Mouse (Mus musculus) layer of hippocampus, postnatal 10 days (tissue): ENCODE data around the gene Csnk2a2. TPM values are rescaled to one million over a fixed set of nuclear protein-coding genes. Genes with fewer than 3 reads are reported as not detected.

ENCODE experiments used
- DNase-seq, 2 experiments: peaks; one replicate each; pipeline ENCODE4 v3.0.0; 2021; ENCODE audit warnings: low spot score in 2 of 2
- total RNA-seq, 2 experiments: library from RNA; stranded (reverse); gene quantifications; 2 replicates each; pipeline ENCODE4 v1.2.3; 2021

The Csnk2a2 gene
- total RNA-seq, 2 experiments from 2014 or later, result 73.8 to 80.8 TPM

- DNase-seq, result peak in 1 of 2 experiments; percentile 20
Observed at GRCm38 (mm10) chr8:95487800-95488697, 1.8 kb downstream of the Csnk2a2 start.

GRCm38 (mm10) chr8:95470008-95470407 lies 19.8 kb downstream of the Csnk2a2 start:
- no peak for DNase-seq

DNA sequence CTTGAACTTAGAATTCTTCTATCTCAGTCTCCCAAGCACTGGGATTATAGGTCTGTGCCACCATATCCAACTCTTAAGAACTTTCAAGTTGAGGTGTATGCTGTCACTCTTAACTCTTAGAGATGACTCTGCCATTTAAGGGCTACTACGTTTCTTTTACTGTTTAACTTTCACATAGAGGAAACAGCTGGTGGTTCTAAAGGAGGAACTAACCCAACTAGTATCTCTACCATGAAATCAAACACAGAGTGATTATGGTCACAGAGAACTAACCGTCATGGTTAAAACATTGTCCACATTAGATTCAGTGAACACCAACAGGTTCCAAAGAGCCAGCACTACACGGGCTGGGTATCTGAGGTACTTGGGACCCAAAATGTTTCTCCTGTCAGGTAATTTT lies 20.8 kb downstream of the Csnk2a2 start:
- no peak for DNase-seq

- no peak for DNase-seq
Observed at GRCm38 (mm10) chr8:95466543-95466942, 23.3 kb downstream of the Csnk2a2 start.

DNA sequence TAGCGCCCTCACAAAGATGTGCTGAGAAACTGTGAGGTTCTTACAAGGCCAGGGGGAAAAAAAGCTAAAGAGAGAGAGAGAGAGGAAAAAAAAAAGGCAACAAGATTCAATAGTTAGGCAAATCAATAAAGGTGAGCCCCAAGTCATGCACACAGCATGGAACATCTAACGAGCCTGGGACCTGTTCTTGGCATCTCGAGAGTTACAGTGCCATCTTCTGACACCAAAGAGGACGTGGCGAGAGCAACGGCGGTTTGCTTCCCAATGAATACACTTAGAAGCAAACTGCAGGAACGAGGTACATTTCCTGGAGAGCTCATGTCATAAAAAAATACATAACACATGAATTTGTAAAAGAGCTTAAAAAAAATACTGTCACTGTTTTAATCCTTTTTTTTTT lies 37.3 kb downstream of the Csnk2a2 start:
- DNase-seq, result no peak

GRCm38 (mm10) chr8:95450271-95450670 lies 39.6 kb downstream of the Csnk2a2 start:
- DNase-seq, result no peak

DNA sequence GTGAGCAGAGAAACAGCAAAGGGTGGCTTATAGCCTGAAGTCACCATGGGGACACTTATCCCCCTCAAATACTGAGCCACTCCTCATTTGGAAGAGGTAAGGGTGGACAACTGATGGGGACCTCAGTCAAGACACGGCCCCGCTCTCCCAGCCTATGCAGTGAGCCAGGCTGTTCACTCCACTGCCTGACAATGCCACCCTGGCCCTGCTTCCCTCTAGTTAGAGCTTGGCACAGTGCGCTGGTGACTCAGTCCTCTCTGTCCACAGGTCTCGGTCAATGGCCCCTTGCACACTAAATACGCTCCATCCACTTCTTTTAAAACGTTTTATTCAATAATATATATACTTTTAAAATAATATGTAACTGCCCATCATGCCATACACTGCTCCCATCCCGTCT lies 42.2 kb downstream of the Csnk2a2 start:
- DNase-seq, result no peak

- no peak for DNase-seq
Observed at GRCm38 (mm10) chr8:95445042-95445441, 44.8 kb downstream of the Csnk2a2 start.

DNA sequence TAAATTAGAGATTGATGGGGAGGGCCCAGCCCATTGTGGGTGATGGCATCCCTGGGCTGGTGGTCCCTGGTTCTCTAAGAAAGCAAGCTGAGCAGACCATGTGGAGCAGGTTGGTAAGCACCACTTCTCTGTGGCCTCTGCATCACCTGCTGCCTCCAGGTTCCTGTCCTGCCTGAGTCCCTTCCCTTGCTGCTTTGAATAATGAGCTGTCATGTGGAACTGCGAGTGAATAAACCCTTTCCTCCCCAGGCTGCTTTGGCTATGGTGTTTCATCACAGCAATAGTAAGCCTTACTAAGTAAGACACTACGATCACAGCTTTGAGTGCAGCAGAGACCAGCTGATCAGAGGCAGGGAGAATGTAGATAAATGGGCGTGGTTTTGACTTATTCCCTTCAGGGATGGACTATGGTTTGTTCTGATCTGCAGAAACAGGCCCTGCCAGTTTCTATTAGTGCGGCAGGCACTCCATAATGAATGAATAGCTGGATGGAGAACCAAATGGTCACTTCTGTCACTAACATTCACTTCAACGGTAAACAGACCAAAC lies 48.3 kb downstream of the Csnk2a2 start:
- DNase-seq, result no peak

DNA sequence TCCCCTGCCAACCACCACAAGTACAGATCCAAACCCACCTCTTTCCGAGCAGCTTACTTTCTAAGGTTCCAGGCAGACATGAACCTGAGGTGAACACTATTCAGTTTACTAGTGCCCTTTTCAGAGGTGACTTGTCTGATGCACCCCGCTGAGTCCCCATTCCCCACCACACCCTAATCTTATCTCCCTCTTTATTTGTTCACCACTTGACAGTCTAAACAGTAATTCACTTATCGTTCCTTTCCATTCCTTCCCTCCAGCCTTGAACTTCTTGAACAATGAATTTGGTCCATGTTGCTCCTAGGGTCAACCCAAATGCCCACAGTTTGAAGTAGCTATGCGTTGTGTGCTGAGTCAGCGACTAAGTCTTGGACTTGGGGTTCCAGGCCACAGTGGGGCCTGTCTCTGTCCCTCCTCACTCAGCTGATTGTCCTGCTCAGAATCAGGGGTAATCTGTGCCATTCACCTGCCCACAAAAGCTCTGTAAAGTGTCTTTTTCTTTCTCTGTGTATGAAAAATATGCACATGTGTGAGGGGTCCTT lies 49.6 kb downstream of the Csnk2a2 start:
- no peak for DNase-seq

DNA sequence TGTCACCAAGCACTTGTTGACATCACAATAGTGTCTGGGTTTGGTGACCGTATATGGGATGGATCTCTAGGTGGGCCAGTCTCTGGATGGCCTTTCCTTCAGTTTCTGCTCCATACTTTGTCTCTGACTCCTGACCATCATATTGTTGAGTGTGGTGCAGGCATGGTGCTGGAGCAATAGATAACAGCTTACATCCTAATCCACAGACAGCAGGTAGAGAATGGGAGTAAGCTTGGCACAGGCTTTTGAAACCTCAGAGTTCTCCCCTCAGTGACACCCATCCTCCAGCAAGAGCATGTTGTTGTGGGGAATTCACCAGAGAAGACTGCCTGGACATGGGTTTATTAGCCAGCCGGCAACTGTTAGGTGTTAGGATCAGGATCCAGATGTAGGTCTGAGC lies 50.4 kb downstream of the Csnk2a2 start:
- no peak for DNase-seq

DNA sequence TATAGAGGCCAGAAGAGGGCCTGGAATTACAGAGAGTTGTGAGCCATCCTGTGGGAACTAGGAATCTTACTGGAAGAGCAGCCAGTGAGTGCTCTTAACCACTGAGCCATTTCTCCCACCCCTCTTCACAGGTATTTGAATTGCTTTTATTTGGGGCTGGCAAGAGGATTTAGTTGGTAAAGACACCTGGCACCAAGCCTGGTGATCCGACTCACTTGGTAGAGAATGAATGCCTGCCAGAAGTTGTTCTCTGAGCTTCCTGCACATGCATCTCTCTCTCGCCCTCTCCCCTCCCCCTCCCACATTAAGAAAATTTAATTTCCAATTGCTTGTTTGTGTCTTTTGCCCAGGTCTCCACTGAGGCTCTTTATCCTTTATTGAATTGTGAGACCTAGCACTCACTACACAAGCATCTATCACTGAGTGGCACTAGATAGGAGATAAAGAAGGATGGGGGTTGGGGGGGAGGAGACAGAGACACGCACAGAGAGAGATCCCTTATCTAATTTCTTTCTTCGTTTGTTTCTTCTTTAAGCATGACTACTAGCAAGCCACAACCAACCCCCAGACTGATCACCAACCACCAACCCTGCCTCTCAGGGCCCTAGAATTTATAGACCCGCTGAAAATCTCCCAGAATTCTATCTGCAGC lies 52.4 kb downstream of the Csnk2a2 start:
- no peak for DNase-seq

DNA sequence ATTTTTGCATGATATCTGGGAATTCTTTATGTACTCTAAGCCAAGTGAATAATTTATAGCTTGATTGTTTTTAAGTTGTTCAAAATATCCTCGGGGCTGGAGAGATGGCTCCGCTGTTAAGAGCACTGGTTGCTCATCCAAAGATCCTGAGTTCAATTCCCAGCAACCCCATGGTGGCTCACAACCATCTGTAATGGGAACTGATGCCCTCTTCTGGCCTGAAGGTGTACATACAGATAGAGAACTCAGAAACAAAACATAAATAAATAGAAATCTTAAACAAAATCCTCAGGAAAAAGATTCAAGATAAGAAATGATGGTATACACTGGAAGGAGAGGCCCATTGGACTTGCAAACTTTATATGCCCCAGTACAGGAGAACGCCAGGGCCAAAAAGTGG lies 53.9 kb downstream of the Csnk2a2 start:
- no peak for DNase-seq

DNA sequence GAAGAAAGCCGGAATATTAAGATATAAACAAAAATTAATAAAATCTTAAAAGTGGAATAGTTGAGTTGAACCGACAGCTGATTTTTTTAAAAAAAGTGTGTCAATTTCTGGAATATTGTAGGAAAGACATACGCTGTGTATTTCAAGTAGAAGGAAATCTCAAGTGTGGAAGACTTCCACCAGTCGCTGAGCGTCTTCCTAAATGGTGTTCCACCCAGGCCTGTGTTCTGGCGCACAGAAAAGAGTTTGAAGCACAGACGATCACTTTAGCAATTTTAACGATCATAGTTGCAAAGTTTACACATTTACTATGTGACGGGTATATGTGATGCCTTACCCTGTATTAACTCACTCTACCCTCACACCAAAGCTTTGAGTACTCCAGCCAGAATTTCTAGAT lies 54.4 kb downstream of the Csnk2a2 start:
- no peak for DNase-seq

DNA sequence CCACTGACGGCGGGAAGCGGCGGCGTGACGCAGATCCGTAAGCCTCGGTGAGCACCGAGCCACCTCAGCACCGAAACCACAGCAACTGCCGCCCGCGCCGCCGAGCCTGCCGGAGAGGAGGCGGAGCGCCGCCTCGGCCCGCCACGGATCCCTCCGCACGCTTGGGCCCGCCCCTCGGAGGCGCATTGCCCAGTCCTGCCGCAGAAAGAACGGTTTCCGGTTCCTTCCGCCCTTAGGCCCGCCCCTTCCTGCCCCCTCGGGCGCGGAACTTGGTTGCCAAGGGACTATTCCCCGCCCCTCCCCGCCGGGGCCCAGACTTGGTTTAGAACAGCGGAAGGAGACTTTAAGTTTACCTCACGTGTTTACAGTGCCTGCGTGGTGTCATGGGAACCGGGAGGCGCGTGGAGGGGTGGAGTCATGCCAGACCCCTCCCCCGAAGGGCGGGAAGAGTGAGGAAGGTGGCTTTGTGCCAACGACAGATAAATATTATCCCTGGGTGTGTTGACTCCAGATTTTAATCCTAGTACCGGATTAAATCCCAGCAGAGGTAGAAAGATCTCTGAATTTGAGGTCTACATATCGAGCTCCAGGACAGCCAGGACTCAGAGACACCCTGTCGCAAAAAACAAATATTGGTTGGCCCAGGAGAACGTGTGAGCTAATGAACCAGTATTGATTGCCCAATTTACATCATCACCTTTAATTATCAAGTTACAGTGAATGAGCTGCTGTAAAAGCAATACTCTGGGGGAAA lies 55.0 kb downstream of the Csnk2a2 start, which contains the start of gene Cfap20:
Cfap20 (minus strand) TSS at position 184 of the 754 bp plus-strand sequence.
- DNase-seq, result peak; percentile 99

DNA sequence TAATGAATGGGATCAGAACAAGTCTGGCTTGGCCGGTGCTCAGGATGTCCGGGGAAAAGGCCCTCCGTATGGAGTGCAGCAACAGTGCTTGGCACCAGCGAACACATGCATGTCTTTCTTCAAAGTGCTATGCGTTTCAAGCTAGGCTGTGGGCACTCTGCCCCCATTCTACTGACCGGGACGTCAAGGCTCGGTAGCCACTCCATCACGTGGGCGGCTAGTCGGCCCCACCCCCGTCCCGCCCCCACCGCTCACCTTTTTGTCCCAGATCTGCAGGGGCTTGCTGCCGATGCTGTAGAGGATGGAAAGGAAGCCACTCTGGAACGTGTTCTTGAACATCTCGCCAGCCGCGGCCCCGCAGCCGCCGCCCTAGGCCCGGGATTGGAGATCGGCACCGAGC lies 55.6 kb downstream of the Csnk2a2 start:
- DNase-seq, result peak; percentile 32 to 60

DNA sequence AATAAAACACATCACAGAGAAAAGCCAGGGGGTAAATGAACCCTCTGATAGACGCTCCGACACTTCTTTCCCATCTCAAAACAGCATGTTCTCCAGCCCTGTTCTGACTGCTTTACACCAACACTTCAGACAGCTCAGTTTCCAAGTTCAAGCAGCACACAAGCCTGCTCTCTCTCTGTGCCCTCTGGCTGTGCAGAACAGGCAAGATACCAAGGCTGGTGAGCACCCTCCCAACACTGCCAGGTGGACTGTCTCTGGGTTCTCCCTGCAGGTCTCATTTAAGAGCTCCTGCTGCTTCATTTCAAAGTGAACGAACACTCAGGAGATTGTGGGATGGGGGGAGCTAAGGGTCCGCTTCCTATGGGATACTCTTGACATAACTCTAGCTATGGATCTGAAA lies 56.7 kb downstream of the Csnk2a2 start:
- no peak for DNase-seq

DNA sequence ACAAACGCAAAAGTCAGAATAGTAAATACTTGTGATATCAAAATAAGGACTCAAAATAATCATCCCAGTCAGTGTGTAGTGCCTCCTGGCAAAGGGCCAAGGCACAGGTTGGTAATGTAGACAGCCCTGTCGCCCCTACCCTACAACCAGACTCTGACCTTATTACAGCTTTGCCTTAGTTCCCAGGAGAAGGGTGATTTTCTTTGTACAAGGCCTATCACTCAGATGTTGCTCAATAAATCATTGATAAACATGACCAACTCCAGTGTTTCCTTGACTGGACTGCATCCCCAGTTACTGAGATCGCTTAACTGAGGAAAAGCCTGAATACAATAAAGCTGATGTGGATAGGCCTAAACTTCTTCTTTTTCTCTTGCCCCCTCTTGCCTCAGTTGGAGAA lies 57.4 kb downstream of the Csnk2a2 start:
- DNase-seq, result no peak

DNA sequence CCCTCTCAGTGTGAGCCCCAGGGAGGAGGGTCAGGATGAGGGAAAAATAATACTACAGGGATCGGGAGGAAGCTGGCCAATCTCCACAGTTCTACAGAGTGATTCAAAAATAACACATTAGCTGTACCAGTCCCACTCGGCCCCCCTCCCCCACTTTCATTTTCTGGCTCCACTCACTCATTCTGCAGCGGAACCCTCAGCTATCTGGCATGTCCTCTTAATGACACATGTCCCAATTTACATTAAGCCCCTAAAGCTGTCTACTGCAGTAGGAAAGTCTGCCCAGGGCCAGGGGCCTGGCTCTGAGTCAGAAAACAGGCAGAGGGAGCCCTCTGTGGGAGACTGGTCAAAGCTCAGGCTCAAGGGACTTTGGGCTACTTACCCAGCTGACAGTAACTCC lies 59.9 kb downstream of the Csnk2a2 start:
- peak; percentile 44 to 60 for DNase-seq

DNA sequence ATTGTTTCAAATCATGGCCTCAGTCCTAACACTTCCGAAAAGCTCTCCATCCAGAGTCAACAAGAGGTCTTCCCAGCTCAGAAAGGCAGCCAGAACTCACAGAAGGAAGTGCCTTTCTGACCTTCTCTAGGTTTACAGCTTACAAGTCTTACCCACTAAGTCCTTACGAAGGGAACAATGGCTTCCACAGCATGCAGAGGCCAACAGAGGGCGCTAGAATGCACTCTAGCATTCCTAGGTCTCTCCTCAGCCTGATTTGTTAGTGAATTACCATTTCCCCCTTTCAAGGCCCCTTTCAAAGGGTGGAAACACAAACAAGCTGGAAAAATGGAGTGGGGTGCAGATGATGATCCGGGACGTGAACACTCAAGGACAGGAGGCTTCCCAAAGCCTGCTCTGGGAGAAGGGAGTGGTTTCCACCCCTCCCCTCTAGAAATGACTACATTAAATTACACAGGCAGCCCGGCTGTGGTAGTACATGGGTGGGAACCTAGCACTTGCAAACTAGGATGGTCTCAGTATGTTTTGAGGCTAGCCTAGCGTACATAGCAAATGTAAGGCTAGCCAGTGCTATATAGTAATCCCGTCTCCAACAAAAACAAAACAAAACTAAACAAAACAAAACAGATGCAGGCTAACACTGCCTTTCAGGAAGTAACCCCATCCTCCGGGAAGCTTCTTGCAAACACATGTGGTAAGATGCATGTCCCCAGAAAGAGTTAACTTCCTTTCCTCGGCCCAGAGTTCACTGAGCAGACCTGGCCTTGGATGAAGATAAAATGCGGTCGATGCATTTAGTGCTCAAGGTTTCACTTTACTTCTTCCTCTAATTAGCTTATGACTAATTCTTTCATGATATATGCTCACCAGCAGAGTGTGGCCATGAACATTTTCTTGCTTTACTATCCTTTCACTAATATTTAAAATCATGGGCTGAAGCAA lies 62.0 kb downstream of the Csnk2a2 start:
- peak; percentile 75 to 77 for DNase-seq
